Comparison of ENCODE assay signal across 9 mouse cellular contexts in the genomic region with DNA sequence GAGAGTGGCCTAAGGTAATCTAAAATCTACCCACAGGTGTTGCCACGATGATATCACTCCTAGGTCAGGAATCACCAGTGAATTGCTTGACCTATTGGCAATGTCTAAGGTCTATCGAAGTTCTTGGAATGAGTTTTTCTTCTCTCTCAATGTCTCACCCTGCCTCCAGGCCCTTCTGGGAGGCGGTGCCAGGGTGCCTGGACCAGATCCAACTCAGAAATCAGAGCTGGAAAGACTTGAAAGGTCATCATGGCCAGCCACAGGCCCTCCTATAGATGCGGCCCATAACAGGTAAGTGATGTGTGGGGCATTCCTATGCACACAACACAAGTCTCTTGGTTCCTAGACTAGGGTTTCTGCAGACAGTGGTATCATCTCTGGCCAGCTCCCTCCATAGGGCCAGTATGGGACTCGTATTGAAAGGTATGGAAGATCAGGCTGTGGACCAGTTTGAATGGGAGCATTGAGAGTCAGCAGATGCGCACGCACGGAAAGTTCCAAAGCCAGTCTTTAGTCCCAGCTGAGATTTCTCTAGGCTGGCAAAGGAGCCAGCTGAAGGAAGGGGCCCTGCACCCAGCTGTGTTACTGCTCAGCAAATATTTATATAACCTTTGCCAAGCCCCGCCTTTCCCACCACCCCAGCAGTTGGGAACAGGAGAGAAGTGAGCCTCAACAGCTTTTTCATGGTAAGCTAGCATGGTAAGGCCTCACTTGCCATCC.
DNase-seq lines count a peak whose midpoint lies in the region; ATAC-seq lines count a peak whose summit lies in the region.
"Had no signal": no experiment of that assay in that cellular context is flagged by ENCODE, and none has a peak within 500 bp of the region (broad histone marks: within the 10 kb centered on the region; RNA-seq: fewer than 3 reads in every experiment).

No protein-coding gene starts in this region.

- H3K27ac ChIP-seq in forebrain, embryonic 10.5 days, result 0 out of 2 replicates have a peak overlapping the region, but pooled peaks have one; percentile 25
- H3K27ac ChIP-seq in forebrain, embryonic 12.5 days, result no peak overlapping the region
- 0 out of 2 replicates have a peak overlapping the region, but pooled peaks have one; percentile 19 for H3K27ac ChIP-seq in intestine, embryonic 16.5 days (ENCODE audit: low read length)

- H3K9me3 ChIP-seq in forebrain, embryonic 10.5 days, result no peaks in the 10 kb centered on the region
- H3K9me3 ChIP-seq in forebrain, embryonic 12.5 days, result no peaks in the 10 kb centered on the region
- no peaks in the 10 kb centered on the region for H3K9me3 ChIP-seq in intestine, embryonic 16.5 days (ENCODE audit: control insufficient read depth, low read length)

- peaks cover 92% of the 10 kb centered on the region for H3K4me1 ChIP-seq in forebrain, embryonic 10.5 days
- H3K4me1 ChIP-seq in forebrain, embryonic 12.5 days, result peaks cover 70% of the 10 kb centered on the region
- peaks cover 37% of the 10 kb centered on the region for H3K4me1 ChIP-seq in intestine, embryonic 16.5 days (ENCODE audit: control insufficient read depth, insufficient read depth, low read length)

- no peak for DNase-seq in forebrain, embryonic 10.5 days (ENCODE audit: extremely low spot score, low spot score)
- DNase-seq in kidney, postnatal 10 days, result peak; percentile 34
- no peak for DNase-seq in kidney, adult 9 months
- DNase-seq in lung, postnatal 4 days, result peak; percentile 74 to 85
- no peak for DNase-seq in neural tube, embryonic 10.5 days (ENCODE audit: extremely low spot score, low spot score)
- no peak for DNase-seq in kidney, adult 11 months
- DNase-seq: cerebellum, adult 9-11 months had no signal

- H3K4me2 ChIP-seq in forebrain, embryonic 12.5 days, result no peak overlapping the region
- H3K4me2 ChIP-seq in intestine, embryonic 16.5 days (ENCODE audit: low read depth, low read length), result no peak overlapping the region

- ATAC-seq in forebrain, embryonic 12.5 days (ENCODE audit: low FRiP score), result no peak
- peak; percentile 76 for ATAC-seq in intestine, embryonic 16.5 days

- H3K4me3 ChIP-seq in forebrain, embryonic 10.5 days, result no peak overlapping the region
- H3K4me3 ChIP-seq in forebrain, embryonic 12.5 days (replicated peaks), result no peak overlapping the region
- no peak overlapping the region for H3K4me3 ChIP-seq in intestine, embryonic 16.5 days (ENCODE audit: low read length)

- no peak overlapping the region for H3K9ac ChIP-seq in forebrain, embryonic 12.5 days
- H3K9ac ChIP-seq in intestine, embryonic 16.5 days (ENCODE audit: low read depth, low read length), result no peak overlapping the region

- H3K36me3 ChIP-seq in forebrain, embryonic 10.5 days (replicated peaks), result no peaks in the 10 kb centered on the region
- H3K36me3 ChIP-seq in forebrain, embryonic 12.5 days (replicated peaks), result no peaks in the 10 kb centered on the region
- H3K36me3 ChIP-seq in intestine, embryonic 16.5 days (ENCODE audit: control insufficient read depth, insufficient read depth, low read length), result no peaks in the 10 kb centered on the region

- peaks cover 17% of the 10 kb centered on the region for H3K27me3 ChIP-seq in forebrain, embryonic 10.5 days (ENCODE audit: poor library complexity, severe bottlenecking)
- H3K27me3 ChIP-seq in forebrain, embryonic 12.5 days, result peaks cover 9% of the 10 kb centered on the region
- no peaks in the 10 kb centered on the region for H3K27me3 ChIP-seq in intestine, embryonic 16.5 days (replicated peaks; ENCODE audit: control insufficient read depth, insufficient read depth, low read length)

- 82% methylated on average over 9 of the region's 9 CpGs for WGBS in forebrain, embryonic 10.5 days
- 78% methylated on average over 9 of the region's 9 CpGs for WGBS in forebrain, embryonic 12.5 days
- 42% methylated on average over 9 of the region's 9 CpGs for WGBS in intestine, embryonic 16.5 days

Comparison
In these comparisons a context has a peak if more than half of its experiments do, and no peak if none do; other contexts are left out.
1. DNase-seq: peak in kidney, postnatal 10 days (single experiment) and lung, postnatal 4 days (2 of 2); none in forebrain, embryonic 10.5 days (single experiment), kidney, adult 9 months (single experiment), neural tube, embryonic 10.5 days (single experiment) and kidney, adult 11 months (single experiment).